Mouse (Mus musculus) E14TG2a.4 (cell line): ENCODE measurements around the gene Slc36a3.

ENCODE experiments used
- CTCF ChIP-seq: conservative IDR thresholded peaks from 2 replicates; pipeline ENCODE4 v1.5.1; 2014; ENCODE audit warnings: low read length
- POU5F1 ChIP-seq: IDR thresholded peaks from 2 replicates; pipeline ENCODE4 v1.6.1; 2014; ENCODE audit warnings: low read length, borderline replicate concordance

DNA sequence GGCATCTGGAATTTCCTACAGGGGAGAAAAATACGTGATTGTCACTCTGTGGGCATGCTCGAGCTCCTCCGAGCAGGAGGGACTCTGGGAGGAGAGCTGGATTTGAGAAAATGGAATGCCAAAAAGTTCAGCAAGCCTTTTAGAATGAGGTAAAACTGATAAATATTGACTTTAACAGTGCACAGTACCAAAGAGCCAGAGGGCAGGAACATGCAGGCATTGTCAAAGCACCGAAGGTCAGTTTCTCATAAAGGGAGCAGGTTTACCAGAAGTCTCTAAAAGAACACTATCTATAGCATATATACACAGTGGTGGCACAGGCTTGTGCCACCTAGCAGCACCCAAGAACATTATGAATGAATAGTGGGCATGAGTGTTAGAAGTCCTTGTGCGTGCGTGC is 17.4 kb upstream of the Slc36a3 start:
- TF ChIP-seq CTCF (no peak), POU5F1 (no peak)
